Mouse (Mus musculus) testis, adult 2 months (tissue): ENCODE results near the gene Man1a2. TPM values are rescaled to one million over a fixed set of nuclear protein-coding genes. Genes with fewer than 3 reads are reported as not detected.

Experiments
- H3K27ac ChIP-seq: fragments of 200-500 bp; 2 replicates; pipeline ENCODE4 v1.5.1; 2012; ENCODE audit warnings: low read depth, low read length; ENCODE audit not compliant: control insufficient read depth, insufficient read depth
- H3K27me3 ChIP-seq: fragments of 200-500 bp; 2 replicates; pipeline ENCODE4 v1.6.1; 2012; ENCODE audit warnings: mild to moderate bottlenecking, low read length, moderate library complexity; ENCODE audit not compliant: control insufficient read depth, insufficient read depth
- H3K36me3 ChIP-seq: fragments of 200-500 bp; 2 replicates; pipeline ENCODE4 v1.6.1; 2012; ENCODE audit warnings: mild to moderate bottlenecking, low read length; ENCODE audit not compliant: control insufficient read depth, insufficient read depth
- H3K4me1 ChIP-seq: fragments of 200-500 bp; 2 replicates; pipeline ENCODE4 v1.6.1; 2012; ENCODE audit warnings: low read length; ENCODE audit not compliant: control insufficient read depth, insufficient read depth
- H3K4me3 ChIP-seq: fragments of 200-500 bp; 2 replicates; pipeline ENCODE4 v1.5.1; 2012; ENCODE audit warnings: low read depth, mild to moderate bottlenecking, low read length, moderate library complexity, mixed read lengths; ENCODE audit not compliant: control insufficient read depth
- CTCF ChIP-seq: fragments of 200-500 bp; IDR thresholded peaks from 2 replicates; pipeline ENCODE4 v1.5.1; 2012; ENCODE audit warnings: low read depth, mild to moderate bottlenecking, inconsistent platforms, low read length, moderate library complexity; ENCODE audit not compliant: control insufficient read depth, insufficient read depth, insufficient replicate concordance
- POLR2A ChIP-seq: fragments of 200-500 bp; IDR thresholded peaks from 2 replicates; pipeline ENCODE4 v1.6.1; 2012; ENCODE audit warnings: low read depth, mild to moderate bottlenecking, inconsistent platforms, low read length, moderate library complexity; ENCODE audit not compliant: control insufficient read depth
- polyA plus RNA-seq: library from polyadenylated mRNA; depleted of rRNA; stranded (reverse); fragments of >200 nt; gene quantifications from 2 replicates; pipeline ENCODE4 v1.2.3, GENCODE M21; 2012

Gene Man1a2
- polyA plus RNA-seq, 1 experiment: 12.0 TPM

DNA sequence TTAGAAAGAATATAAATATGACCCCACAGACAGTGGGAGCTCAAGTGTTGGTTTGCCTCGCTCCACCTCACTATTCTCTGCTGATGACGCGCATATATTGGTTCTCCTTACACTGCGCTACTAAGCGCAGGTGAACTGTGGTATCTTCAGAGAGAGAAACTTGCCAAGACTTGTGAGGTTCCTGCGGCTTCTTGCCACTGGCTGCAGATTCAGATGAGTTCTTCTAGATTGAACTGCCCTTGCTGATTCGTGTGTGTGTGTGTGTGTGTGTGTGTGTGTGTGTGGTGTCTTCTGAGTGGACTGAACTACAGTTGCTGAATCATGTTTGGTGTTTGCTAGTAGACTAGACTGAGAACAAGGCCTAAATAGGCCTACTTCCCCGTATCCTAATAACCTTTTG is 43.7 kb downstream of the Man1a2 start:
- no peak overlapping the region for H3K27ac ChIP-seq
- no peaks in the 10 kb centered on the region for H3K4me1 ChIP-seq
- no peaks in the 10 kb centered on the region for H3K27me3 ChIP-seq
- H3K4me3 ChIP-seq: no peak overlapping the region
- no peaks in the 10 kb centered on the region for H3K36me3 ChIP-seq
- TF ChIP-seq POLR2A: no peak
- no peak for TF ChIP-seq CTCF

DNA sequence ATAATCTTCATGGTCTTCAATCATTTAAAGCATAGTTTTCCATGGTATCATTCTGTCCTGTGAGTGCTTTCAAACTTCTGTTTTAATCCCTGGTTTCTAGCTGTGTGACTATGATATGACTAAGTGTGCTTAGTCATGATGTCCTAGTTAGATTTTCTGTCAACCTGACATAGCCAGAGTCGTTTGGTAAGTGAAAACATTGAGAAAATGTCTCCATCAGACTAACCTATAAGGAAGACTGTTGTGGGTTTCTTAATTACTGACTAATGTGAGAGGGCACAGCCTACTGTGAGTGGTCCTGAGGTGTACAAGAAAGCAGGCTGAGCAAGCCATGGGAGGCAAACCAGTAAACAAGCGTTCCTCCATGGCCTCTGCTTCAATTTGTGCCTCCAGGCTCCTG is 49.0 kb downstream of the Man1a2 start:
- no peaks in the 10 kb centered on the region for H3K36me3 ChIP-seq
- TF ChIP-seq POLR2A: no peak
- no peak for TF ChIP-seq CTCF

DNA sequence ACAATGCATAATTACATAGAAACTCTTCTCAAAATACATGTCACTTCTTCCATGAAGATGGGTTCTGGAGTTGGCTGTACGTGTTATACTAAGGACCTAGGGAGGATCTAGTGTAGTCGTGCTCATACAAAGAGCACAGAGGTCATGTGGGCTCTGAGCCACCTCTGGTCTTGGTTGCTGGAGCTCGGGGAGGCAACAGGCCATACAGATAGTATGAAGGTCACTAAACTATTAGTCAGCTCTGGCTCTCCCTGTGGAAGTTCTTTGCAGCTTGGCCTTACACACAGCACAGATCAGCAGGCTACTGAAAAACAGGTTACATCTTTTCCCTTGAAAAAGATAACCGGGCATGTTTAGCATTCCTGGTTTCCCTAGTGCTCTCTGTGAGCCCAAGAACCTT is 50.5 kb downstream of the Man1a2 start:
- TF ChIP-seq POLR2A (no peak), CTCF (no peak)

More for the DNA sequence above, 49.0 kb downstream of the Man1a2 start:
- Histone ChIP-seq H3K27ac (no peak overlapping the region), H3K4me1 (no peaks in the 10 kb centered on the region), H3K27me3 (no peaks in the 10 kb centered on the region), H3K4me3 (no peak overlapping the region)

DNA sequence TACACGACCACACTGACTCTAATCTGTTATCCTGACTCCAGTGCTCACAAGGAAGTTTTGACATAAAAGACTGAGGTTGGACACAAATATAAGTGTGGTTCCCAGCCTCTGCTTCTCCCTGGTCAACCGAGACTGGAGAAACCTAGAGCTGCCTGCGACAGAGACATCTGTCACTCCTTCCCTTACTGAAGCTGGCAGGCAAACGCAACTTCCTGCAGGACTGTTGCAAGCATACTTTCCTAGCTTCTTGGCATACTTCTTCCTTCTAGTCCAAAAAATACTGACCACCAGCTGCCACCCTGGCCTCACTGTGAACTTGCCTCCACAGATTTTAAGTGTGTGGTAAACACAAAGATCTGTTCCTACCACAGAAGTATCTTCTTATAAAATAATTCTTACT is 66.8 kb downstream of the Man1a2 start:
- H3K27ac ChIP-seq: no peak overlapping the region
- H3K36me3 ChIP-seq: no peaks in the 10 kb centered on the region
- H3K4me3 ChIP-seq: no peak overlapping the region
- H3K27me3 ChIP-seq: no peaks in the 10 kb centered on the region
- TF ChIP-seq POLR2A (no peak), CTCF (no peak)
- H3K4me1 ChIP-seq: no peaks in the 10 kb centered on the region

More for the DNA sequence above, 50.5 kb downstream of the Man1a2 start:
- no peaks in the 10 kb centered on the region for H3K27me3 ChIP-seq
- H3K4me3 ChIP-seq: no peak overlapping the region
- H3K36me3 ChIP-seq: no peaks in the 10 kb centered on the region
- H3K4me1 ChIP-seq: no peaks in the 10 kb centered on the region
- H3K27ac ChIP-seq: no peak overlapping the region

DNA sequence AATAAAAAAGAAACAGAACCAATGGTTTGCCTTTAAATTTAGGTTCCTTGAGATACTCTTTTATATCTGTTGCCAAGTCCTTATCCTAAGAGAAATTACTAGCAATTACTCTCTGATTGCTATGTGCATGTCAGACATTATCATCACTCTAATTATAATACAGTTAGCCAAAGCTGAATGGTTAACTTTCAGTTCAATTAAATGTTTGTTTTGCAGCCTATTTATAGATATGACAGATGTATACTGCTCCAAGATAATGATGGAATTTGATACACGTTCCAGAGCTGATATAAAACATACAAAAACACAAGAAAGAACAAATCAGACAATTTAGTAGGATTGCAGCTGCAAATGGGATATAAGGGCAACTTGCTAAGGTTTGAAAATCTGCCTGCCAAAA is 74.4 kb downstream of the Man1a2 start:
- no peak overlapping the region for H3K27ac ChIP-seq
- no peak for TF ChIP-seq CTCF
- no peak for TF ChIP-seq POLR2A
- no peak overlapping the region for H3K4me3 ChIP-seq
- no peaks in the 10 kb centered on the region for H3K4me1 ChIP-seq
- H3K27me3 ChIP-seq: no peaks in the 10 kb centered on the region
- no peaks in the 10 kb centered on the region; the same call in 1 of the 2 replicates for H3K36me3 ChIP-seq

DNA sequence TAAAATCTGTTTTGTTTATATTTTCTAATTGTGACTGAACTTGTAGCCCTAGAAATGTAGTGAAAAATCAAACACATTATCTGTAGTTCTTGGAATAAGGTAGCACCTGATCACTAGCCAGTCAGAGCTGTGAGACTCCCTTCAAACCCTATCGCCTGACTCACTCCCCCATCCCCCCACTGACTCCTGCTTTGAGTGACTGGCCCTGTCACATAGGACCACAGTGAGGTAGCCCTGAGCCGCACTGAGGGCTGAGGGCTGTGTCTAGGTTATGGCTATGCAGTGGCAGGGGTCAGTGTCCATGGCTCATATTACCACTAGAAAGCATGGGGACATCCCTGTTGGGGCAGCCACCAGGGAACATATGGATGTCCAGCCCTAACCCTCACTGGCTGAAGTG is 80.8 kb downstream of the Man1a2 start:
- no peaks in the 10 kb centered on the region for H3K4me1 ChIP-seq
- TF ChIP-seq CTCF (no peak), POLR2A (no peak)
- no peak overlapping the region for H3K27ac ChIP-seq
- H3K4me3 ChIP-seq: no peak overlapping the region
- H3K36me3 ChIP-seq: no peaks in the 10 kb centered on the region
- no peaks in the 10 kb centered on the region for H3K27me3 ChIP-seq

DNA sequence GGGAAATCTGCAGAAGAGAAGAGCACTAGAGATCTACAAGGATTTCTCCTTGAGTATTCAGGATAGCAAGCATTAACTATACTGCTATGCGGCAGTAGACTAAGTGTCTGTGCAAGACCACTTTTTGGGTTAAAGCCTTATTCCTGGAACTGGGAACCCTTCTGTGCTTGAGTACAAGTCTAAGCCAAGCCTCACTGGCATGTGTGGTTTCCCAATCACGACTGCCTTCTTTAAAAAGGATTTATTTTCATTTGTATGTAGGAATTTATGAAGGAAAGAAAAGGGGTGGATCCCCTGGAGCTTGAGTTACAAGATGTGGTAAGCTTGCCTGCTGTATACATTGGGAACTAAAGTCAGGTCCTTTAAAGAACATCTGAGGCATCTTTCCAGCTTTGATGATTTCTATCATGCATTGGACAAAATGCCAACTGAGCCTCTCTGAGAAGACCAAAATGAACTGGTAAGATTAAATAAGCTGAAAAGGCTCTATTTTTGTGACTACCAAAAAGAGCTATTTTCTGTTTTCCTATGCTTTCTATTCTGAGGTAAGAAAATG is 86.0 kb downstream of the Man1a2 start:
- Histone ChIP-seq H3K36me3 (no peaks in the 10 kb centered on the region), H3K27me3 (no peaks in the 10 kb centered on the region), H3K4me3 (no peak overlapping the region), H3K4me1 (no peaks in the 10 kb centered on the region), H3K27ac (no peak overlapping the region)
- TF ChIP-seq POLR2A (no peak), CTCF (no peak)

DNA sequence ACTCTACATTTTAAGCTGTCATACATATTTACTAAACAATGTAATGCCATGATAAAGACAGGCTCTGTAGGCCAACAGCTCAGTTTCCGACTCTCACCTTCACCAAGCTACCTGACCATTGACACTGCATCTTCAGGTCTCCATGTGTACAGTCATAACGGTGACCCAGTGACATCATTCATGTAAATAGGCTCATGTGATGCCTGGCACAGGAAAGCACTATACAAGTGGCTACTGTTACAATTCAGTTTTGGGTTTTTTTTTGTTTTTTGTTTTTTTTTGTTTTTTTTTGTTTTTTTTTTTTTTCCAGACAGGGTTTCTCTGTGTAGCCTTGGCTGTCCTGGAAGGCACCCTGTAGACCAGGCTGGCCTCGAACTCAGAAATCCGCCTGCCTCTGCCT is 94.2 kb downstream of the Man1a2 start:
- Histone ChIP-seq H3K4me1 (no peaks in the 10 kb centered on the region), H3K4me3 (no peak overlapping the region), H3K27me3 (no peaks in the 10 kb centered on the region), H3K27ac (no peak overlapping the region), H3K36me3 (no peaks in the 10 kb centered on the region; the same call in 1 of the 2 replicates)
- TF ChIP-seq POLR2A (no peak), CTCF (no peak)
